Mouse (Mus musculus): Measurements from ENCODE around the gene Kcnip3. TPM values are rescaled to one million over a fixed set of nuclear protein-coding genes. Genes with fewer than 3 reads are reported as not detected.

Gene Kcnip3
- polyA plus RNA-seq, 1 experiment from 2014 or later, result 3.5 TPM

- Histone ChIP-seq H3K4me1 (peaks cover 26% of the 10 kb centered on the region), H3K36me3 (no peaks in the 10 kb centered on the region), H3K9me3 (no peaks in the 10 kb centered on the region), H3K4me3 (no peak overlapping the region), H3K27ac (replicated peaks) (peak overlapping the region; percentile 52; the same call in 1 of the 2 replicates), H3K27me3 (no peaks in the 10 kb centered on the region; the same call in 1 of the 2 replicates), H3K4me2 (replicated peaks) (no peak overlapping the region), H3K9ac (replicated peaks) (no peak overlapping the region)
- 76% methylated on average over 3 of the region's 3 CpGs for WGBS
- no peak for ATAC-seq (ENCODE audit: low FRiP score, low read depth)
Observed at GRCm38 (mm10) chr2:127513244-127513643, 8.7 kb downstream of the Kcnip3 start.

GRCm38 (mm10) chr2:127511426-127511825 is 10.5 kb downstream of the Kcnip3 start:
- no peaks in the 10 kb centered on the region; the same call in 1 of the 2 replicates for H3K27me3 ChIP-seq
- H3K4me2 ChIP-seq (replicated peaks), result no peak overlapping the region
- H3K9ac ChIP-seq (replicated peaks), result no peak overlapping the region
- no peaks in the 10 kb centered on the region for H3K9me3 ChIP-seq
- H3K4me3 ChIP-seq, result no peak overlapping the region
- peak; percentile 52 for ATAC-seq (ENCODE audit: low FRiP score, low read depth)
- WGBS, result 48% methylated on average over 4 of the region's 4 CpGs
- no peaks in the 10 kb centered on the region for H3K36me3 ChIP-seq
- peak overlapping the region; percentile 55 for H3K27ac ChIP-seq (replicated peaks)
- peaks cover 19% of the 10 kb centered on the region; the same call in 1 of the 2 replicates for H3K4me1 ChIP-seq

- Histone ChIP-seq H3K4me1 (peaks cover 27% of the 10 kb centered on the region; the same call in 1 of the 2 replicates), H3K4me2 (replicated peaks) (no peak overlapping the region), H3K36me3 (no peaks in the 10 kb centered on the region), H3K9me3 (no peaks in the 10 kb centered on the region), H3K27me3 (peaks cover 8% of the 10 kb centered on the region; the same call in 1 of the 2 replicates), H3K4me3 (no peak overlapping the region), H3K27ac (replicated peaks) (no peak overlapping the region), H3K9ac (replicated peaks) (no peak overlapping the region)
- WGBS, result 63% methylated on average over 7 of the region's 7 CpGs
- no peak for ATAC-seq (ENCODE audit: low FRiP score, low read depth)
Observed at GRCm38 (mm10) chr2:127507967-127508660, 13.8 kb downstream of the Kcnip3 start.

- Histone ChIP-seq H3K27ac (replicated peaks) (no peak overlapping the region), H3K27me3 (peaks cover 8% of the 10 kb centered on the region; the same call in 1 of the 2 replicates), H3K4me1 (peaks cover 27% of the 10 kb centered on the region; the same call in 1 of the 2 replicates), H3K36me3 (no peaks in the 10 kb centered on the region), H3K4me2 (replicated peaks) (no peak overlapping the region), H3K9me3 (no peaks in the 10 kb centered on the region), H3K9ac (replicated peaks) (no peak overlapping the region), H3K4me3 (no peak overlapping the region)
- peak; percentile 65 for ATAC-seq (ENCODE audit: low FRiP score, low read depth)
- 36% methylated on average over 7 of the region's 7 CpGs for WGBS
Observed at GRCm38 (mm10) chr2:127507077-127507774, 14.7 kb downstream of the Kcnip3 start.

- WGBS, result 85% methylated on average over 6 of the region's 6 CpGs
- H3K27ac ChIP-seq (replicated peaks), result no peak overlapping the region
- H3K36me3 ChIP-seq, result no peaks in the 10 kb centered on the region
- peaks cover 21% of the 10 kb centered on the region; the same call in 1 of the 2 replicates for H3K4me1 ChIP-seq
- ATAC-seq (ENCODE audit: low FRiP score, low read depth), result no peak
- no peak overlapping the region for H3K4me2 ChIP-seq (replicated peaks)
- H3K4me3 ChIP-seq, result no peak overlapping the region
- H3K27me3 ChIP-seq, result peaks cover 13% of the 10 kb centered on the region
- H3K9me3 ChIP-seq, result no peaks in the 10 kb centered on the region
- no peak overlapping the region for H3K9ac ChIP-seq (replicated peaks)
Observed at GRCm38 (mm10) chr2:127506131-127506632, 15.7 kb downstream of the Kcnip3 start.

GRCm38 (mm10) chr2:127505196-127505595 is 16.7 kb downstream of the Kcnip3 start:
- 74% methylated on average over 4 of the region's 4 CpGs for WGBS
- H3K9ac ChIP-seq (replicated peaks), result no peak overlapping the region
- peaks cover 13% of the 10 kb centered on the region for H3K27me3 ChIP-seq
- H3K4me1 ChIP-seq, result peaks cover 12% of the 10 kb centered on the region; the same call in 1 of the 2 replicates
- H3K4me2 ChIP-seq (replicated peaks), result no peak overlapping the region
- no peaks in the 10 kb centered on the region for H3K9me3 ChIP-seq
- H3K4me3 ChIP-seq, result no peak overlapping the region
- ATAC-seq (ENCODE audit: low FRiP score, low read depth), result no peak
- no peak overlapping the region for H3K27ac ChIP-seq (replicated peaks)
- H3K36me3 ChIP-seq, result no peaks in the 10 kb centered on the region

- Histone ChIP-seq H3K36me3 (no peaks in the 10 kb centered on the region), H3K9ac (replicated peaks) (no peak overlapping the region), H3K4me3 (no peak overlapping the region), H3K27me3 (peaks cover 13% of the 10 kb centered on the region), H3K9me3 (no peaks in the 10 kb centered on the region), H3K4me2 (replicated peaks) (no peak overlapping the region), H3K4me1 (0 out of 2 replicates have a peak, but pooled peaks cover 11% of the 10 kb centered on the region), H3K27ac (replicated peaks) (no peak overlapping the region)
- ATAC-seq (ENCODE audit: low FRiP score, low read depth), result no peak
- 64% methylated on average over 8 of the region's 8 CpGs for WGBS
Observed at GRCm38 (mm10) chr2:127503751-127504549, 17.9 kb downstream of the Kcnip3 start.

GRCm38 (mm10) chr2:127501061-127501460 is 20.8 kb downstream of the Kcnip3 start:
- no peak for ATAC-seq (ENCODE audit: low FRiP score, low read depth)
- no peaks in the 10 kb centered on the region for H3K36me3 ChIP-seq
- H3K9me3 ChIP-seq, result no peaks in the 10 kb centered on the region
- H3K4me1 ChIP-seq, result 0 out of 2 replicates have a peak, but pooled peaks cover 8% of the 10 kb centered on the region
- 69% methylated on average over 7 of the region's 7 CpGs for WGBS
- no peak overlapping the region for H3K4me3 ChIP-seq
- H3K4me2 ChIP-seq (replicated peaks), result no peak overlapping the region
- no peak overlapping the region for H3K9ac ChIP-seq (replicated peaks)
- peaks cover 13% of the 10 kb centered on the region; the same call in 1 of the 2 replicates for H3K27me3 ChIP-seq
- no peak overlapping the region for H3K27ac ChIP-seq (replicated peaks)

GRCm38 (mm10) chr2:127498750-127499149 is 23.1 kb downstream of the Kcnip3 start:
- no peak for ATAC-seq (ENCODE audit: low FRiP score, low read depth)
- H3K9me3 ChIP-seq, result no peaks in the 10 kb centered on the region
- no peak overlapping the region for H3K4me3 ChIP-seq
- WGBS, result 80% methylated on average over 8 of the region's 8 CpGs
- H3K4me1 ChIP-seq, result 0 out of 2 replicates have a peak, but pooled peaks cover under 1% of the 10 kb centered on the region
- no peaks in the 10 kb centered on the region for H3K36me3 ChIP-seq
- H3K27me3 ChIP-seq, result peaks cover 5% of the 10 kb centered on the region; the same call in 1 of the 2 replicates
- no peak overlapping the region for H3K27ac ChIP-seq (replicated peaks)
- no peak overlapping the region for H3K9ac ChIP-seq (replicated peaks)
- H3K4me2 ChIP-seq (replicated peaks), result no peak overlapping the region

- Histone ChIP-seq H3K9me3 (no peaks in the 10 kb centered on the region), H3K36me3 (no peaks in the 10 kb centered on the region), H3K4me1 (no peaks in the 10 kb centered on the region), H3K4me2 (replicated peaks) (no peak overlapping the region), H3K27me3 (peaks cover 1% of the 10 kb centered on the region; the same call in 1 of the 2 replicates), H3K27ac (replicated peaks) (no peak overlapping the region), H3K9ac (replicated peaks) (no peak overlapping the region), H3K4me3 (no peak overlapping the region)
- no peak for ATAC-seq (ENCODE audit: low FRiP score, low read depth)
- WGBS, result 31% methylated on average over 1 of the region's 1 CpGs
Observed at GRCm38 (mm10) chr2:127496321-127496720, 25.6 kb downstream of the Kcnip3 start.

- 6% methylated on average over 19 of the region's 19 CpGs for WGBS
- Histone ChIP-seq H3K27me3 (peaks cover 75% of the 10 kb centered on the region), H3K4me1 (peaks cover 26% of the 10 kb centered on the region), H3K27ac (replicated peaks) (no peak overlapping the region), H3K9me3 (no peaks in the 10 kb centered on the region), H3K4me3 (peak overlapping the region; percentile 22), H3K36me3 (no peaks in the 10 kb centered on the region), H3K4me2 (replicated peaks) (peak overlapping the region; percentile 45), H3K9ac (replicated peaks) (no peak overlapping the region)
- peak; percentile 72 for ATAC-seq (ENCODE audit: low FRiP score, low read depth)
Observed at GRCm38 (mm10) chr2:127484476-127485170, 37.3 kb downstream of the Kcnip3 start.
